Mouse (Mus musculus): ENCODE measurements around the gene Rhox8. TPM values are rescaled to one million over a fixed set of nuclear protein-coding genes. Genes with fewer than 3 reads are reported as not detected.

The Rhox8 gene
- polyA plus RNA-seq (2015; fragmentation: Illumina TruSeq; extraction: RNeasy Lipid Tissue Mini Kit (QIAGEN cat#74804); ENCODE audit: low read depth, low replicate concordance) = not detected

GRCm38 (mm10) chrX:37878844-37879243 lies at the start of gene Rhox8:
Gene Rhox8 (minus strand): TSS chrX:37878944.

GRCm38 (mm10) chrX:37901670-37902069 lies 22.9 kb upstream of the Rhox8 start, which contains the start of gene Rhox9:
Gene Rhox9 (minus strand): TSS chrX:37901770.

GRCm38 (mm10) chrX:37897132-37897531 lies 18.4 kb upstream of the Rhox8 start, which contains the start of gene Rhox7b:
Gene Rhox7b (minus strand): TSS chrX:37897232.

GRCm38 (mm10) chrX:37831386-37831785 lies 47.4 kb downstream of the Rhox8 start, which contains the start of gene Rhox7a:
Gene Rhox7a (plus strand): TSS chrX:37831686.

GRCm38 (mm10) chrX:37826610-37827009 lies 52.1 kb downstream of the Rhox8 start, which contains the start of gene Rhox6:
Gene Rhox6 (plus strand): TSS chrX:37826910.

Other genes with a start within 250 kb of the Rhox8 start
- not detected for gene Rhox2g, start 235.5 kb downstream of the Rhox8 start, polyA plus RNA-seq (2015; fragmentation: Illumina TruSeq; extraction: RNeasy Lipid Tissue Mini Kit (QIAGEN cat#74804); ENCODE audit: low read depth, low replicate concordance)
- gene Rhox4g, start 227.6 kb downstream of the Rhox8 start, polyA plus RNA-seq (2015; fragmentation: Illumina TruSeq; extraction: RNeasy Lipid Tissue Mini Kit (QIAGEN cat#74804); ENCODE audit: low read depth, low replicate concordance) = not detected
- not detected for gene Rhox3h, start 210.2 kb downstream of the Rhox8 start, polyA plus RNA-seq (2015; fragmentation: Illumina TruSeq; extraction: RNeasy Lipid Tissue Mini Kit (QIAGEN cat#74804); ENCODE audit: low read depth, low replicate concordance)
- not detected for gene Rhox2h, start 205.7 kb downstream of the Rhox8 start, polyA plus RNA-seq (2015; fragmentation: Illumina TruSeq; extraction: RNeasy Lipid Tissue Mini Kit (QIAGEN cat#74804); ENCODE audit: low read depth, low replicate concordance)
- not detected for gene Rhox5, start 74.1 kb downstream of the Rhox8 start, polyA plus RNA-seq (2015; fragmentation: Illumina TruSeq; extraction: RNeasy Lipid Tissue Mini Kit (QIAGEN cat#74804); ENCODE audit: low read depth, low replicate concordance)
- not detected for gene Rhox6, start 52.0 kb downstream of the Rhox8 start, polyA plus RNA-seq (2015; fragmentation: Illumina TruSeq; extraction: RNeasy Lipid Tissue Mini Kit (QIAGEN cat#74804); ENCODE audit: low read depth, low replicate concordance)
- gene Rhox7a, start 47.3 kb downstream of the Rhox8 start, polyA plus RNA-seq (2015; fragmentation: Illumina TruSeq; extraction: RNeasy Lipid Tissue Mini Kit (QIAGEN cat#74804); ENCODE audit: low read depth, low replicate concordance) = not detected
- gene Rhox7b, start 18.3 kb upstream of the Rhox8 start, polyA plus RNA-seq (2015; fragmentation: Illumina TruSeq; extraction: RNeasy Lipid Tissue Mini Kit (QIAGEN cat#74804); ENCODE audit: low read depth, low replicate concordance) = not detected
- gene Rhox9, start 22.8 kb upstream of the Rhox8 start, polyA plus RNA-seq (2015; fragmentation: Illumina TruSeq; extraction: RNeasy Lipid Tissue Mini Kit (QIAGEN cat#74804); ENCODE audit: low read depth, low replicate concordance) = not detected
- gene Btg1-ps1, start 139.9 kb upstream of the Rhox8 start, polyA plus RNA-seq (2015; fragmentation: Illumina TruSeq; extraction: RNeasy Lipid Tissue Mini Kit (QIAGEN cat#74804); ENCODE audit: low read depth, low replicate concordance) = not detected
- not detected for gene Btg1-ps2, start 164.2 kb upstream of the Rhox8 start, polyA plus RNA-seq (2015; fragmentation: Illumina TruSeq; extraction: RNeasy Lipid Tissue Mini Kit (QIAGEN cat#74804); ENCODE audit: low read depth, low replicate concordance)
- not detected for gene Rhox10, start 187.5 kb upstream of the Rhox8 start, polyA plus RNA-seq (2015; fragmentation: Illumina TruSeq; extraction: RNeasy Lipid Tissue Mini Kit (QIAGEN cat#74804); ENCODE audit: low read depth, low replicate concordance)
- gene Rhox11, start 206.2 kb upstream of the Rhox8 start, polyA plus RNA-seq (2015; fragmentation: Illumina TruSeq; extraction: RNeasy Lipid Tissue Mini Kit (QIAGEN cat#74804); ENCODE audit: low read depth, low replicate concordance) = not detected
- gene Rhox12, start 232.0 kb upstream of the Rhox8 start, polyA plus RNA-seq (2015; fragmentation: Illumina TruSeq; extraction: RNeasy Lipid Tissue Mini Kit (QIAGEN cat#74804); ENCODE audit: low read depth, low replicate concordance) = not detected
- gene Rhox13, start 242.3 kb upstream of the Rhox8 start, polyA plus RNA-seq (2015; fragmentation: Illumina TruSeq; extraction: RNeasy Lipid Tissue Mini Kit (QIAGEN cat#74804); ENCODE audit: low read depth, low replicate concordance) = not detected

All from brain, adult 10 weeks (tissue).